Mouse (Mus musculus) spleen, postnatal 36 days (tissue): ENCODE measurements around the gene Dhrs11.

Experiments
- DNase-seq, 2 experiments: peaks; one replicate each; pipeline ENCODE4 v3.0.0; 2022; ENCODE audit warnings: low spot score in 2 of 2, mixed read lengths in 1 of 2

Dhrs11 gene

DNA sequence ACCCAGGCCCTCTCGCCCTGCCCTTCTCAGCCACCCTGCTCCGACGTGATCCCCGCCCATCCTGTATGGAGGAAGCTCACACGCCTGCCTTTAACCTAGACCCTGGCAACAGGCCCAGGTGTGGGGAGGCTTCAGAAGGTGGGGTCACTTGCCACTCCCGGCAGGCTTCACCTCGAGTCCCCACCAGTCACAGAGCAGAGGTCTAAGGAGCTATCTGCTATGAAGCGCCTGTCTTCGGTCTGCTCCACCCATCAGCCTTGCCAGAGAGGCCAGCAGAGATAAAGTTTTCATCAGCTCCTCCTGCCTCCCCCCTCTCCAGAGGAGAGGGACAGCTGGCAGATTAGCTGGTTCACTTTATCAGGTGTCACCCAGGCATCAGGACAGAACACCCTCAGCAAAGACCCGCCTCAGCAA lies 5.3 kb downstream of the Dhrs11 start:
- peak; percentile 77 to 89 for DNase-seq

DNA sequence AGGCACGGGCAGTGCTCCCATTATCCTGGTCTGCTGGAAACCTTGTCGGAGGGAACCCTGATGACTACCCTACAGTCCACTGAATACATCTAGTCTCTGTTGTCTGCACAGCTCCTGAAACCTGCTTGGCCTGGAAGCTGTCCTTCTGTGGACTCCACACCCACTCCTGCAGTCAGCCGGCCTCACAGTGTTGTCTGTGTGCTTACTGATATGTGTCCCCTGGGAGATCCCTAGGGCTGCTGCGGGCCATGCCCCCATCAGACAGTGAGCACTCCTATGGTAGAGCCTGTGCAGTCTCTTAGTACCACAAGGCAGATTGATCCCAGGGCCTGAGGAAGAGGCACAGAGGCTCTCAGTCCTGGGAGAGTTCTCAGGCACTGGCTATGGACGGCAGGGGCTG lies 6.3 kb downstream of the Dhrs11 start:
- DNase-seq, result peak in 1 of 2 experiments; percentile 54

DNA sequence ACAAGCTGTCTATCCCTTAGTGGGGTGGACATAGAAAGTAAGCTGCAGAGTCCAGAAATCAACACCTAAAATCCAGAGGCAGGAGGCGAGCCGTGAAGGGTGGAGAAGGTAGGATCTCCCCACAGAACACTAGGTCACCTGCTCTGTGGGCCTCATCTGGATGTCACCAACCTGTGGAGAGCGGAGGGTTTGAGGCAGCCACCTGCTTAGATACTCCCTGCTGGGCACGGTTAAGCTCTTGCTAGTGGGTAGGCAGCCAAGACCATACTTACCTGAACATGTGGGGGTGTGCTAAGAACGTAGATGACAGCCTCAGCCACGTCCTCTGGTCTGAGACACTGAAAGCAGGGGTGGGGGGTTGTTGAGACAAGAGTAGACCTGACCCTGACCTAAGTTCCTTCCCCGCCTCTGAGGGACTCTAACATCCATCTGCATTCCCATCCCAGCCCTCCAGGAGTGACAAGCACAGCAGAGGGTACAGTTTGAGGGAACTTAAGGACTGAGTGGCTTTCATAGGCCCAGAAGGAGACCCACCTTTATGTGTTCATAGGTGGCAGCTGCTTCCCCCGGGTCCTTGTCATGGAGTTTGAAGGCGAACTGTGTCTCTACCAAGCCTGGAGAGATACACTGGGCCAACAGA lies 7.5 kb downstream of the Dhrs11 start:
- DNase-seq, result no peak

DNA sequence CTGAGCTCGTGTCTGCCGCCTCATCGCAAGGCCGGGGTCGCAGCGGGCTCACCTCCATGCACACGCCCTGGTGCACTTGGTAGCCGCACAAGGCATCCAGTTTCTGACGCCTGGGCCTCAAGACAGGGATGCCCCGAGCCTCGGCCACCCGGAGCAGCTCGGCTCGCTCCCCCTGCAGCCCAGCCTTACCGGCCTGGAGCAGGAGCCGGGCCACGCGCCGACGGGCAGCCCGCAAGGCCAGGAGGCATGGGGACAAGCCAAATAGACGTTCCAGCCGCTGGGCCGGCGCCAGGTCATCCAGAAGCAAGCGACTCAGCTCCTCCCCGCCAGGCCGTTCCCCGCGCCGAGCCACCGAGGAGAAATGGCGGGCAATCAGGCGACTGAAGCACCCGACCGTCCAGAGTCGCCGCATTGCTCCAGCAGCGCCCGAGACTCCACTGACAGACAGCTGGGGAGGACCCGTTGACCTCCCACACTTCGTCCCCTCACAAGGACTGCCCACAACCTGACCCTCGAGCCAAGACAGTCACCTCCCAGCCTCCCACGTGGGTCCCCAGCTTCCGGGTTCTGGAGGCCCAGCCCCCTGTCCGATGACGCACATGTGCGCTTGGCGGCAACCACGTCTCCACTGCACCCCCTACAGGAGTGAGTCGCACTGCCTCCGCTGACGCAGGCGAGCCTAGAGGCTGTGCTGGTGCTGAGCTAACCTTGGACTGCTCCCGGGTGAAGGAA lies 9.7 kb downstream of the Dhrs11 start, which contains the start of gene Mrm1:
Gene Mrm1 (minus strand): TSS at position 555 of the 732 bp plus-strand sequence.
- DNase-seq, result peak; percentile 95

DNA sequence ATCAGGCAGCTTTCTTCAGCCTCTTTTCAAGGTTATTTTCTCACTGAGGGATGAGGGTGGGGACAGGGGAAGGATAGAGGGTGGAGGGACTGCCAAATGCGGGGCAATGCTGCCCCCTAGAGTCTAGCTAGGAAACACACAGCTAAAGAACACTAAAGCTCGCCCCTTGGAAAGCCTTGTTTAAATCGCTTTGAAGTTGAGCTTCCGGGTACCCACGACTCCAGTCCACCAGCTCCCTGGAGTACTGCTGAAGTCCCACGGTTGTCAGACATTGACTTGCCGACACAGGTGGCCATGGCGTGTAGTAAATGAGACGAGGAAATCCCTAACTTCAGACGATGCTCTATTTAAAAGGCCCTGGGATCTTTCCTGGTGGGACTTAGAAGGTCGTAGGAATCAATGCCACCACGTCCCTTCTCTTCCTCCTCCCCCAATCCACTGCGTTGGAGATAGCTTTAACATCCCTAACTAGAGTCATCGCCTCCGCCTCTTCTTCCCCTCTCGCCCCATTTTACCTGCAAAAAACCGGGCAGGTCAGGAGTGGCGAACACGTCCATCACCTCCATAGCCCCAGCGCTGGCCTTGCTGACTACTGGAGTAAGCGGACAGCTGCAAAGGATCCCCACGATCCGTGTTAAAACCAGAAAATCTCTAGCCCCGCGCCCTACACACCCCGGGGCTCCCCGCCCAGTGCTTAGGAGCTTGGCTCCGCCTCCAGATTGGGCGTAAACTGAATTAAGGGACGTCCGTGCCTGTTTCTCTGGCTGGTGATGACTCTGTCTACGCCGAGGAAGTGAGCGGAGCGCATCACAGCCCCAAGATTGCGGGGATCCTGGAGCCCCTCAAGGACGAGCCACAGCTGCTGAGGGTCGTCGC lies 10.5 kb downstream of the Dhrs11 start:
- DNase-seq, result peak; percentile 87 to 90

- DNase-seq, result no peak
These were observed 11.4 kb downstream of the Dhrs11 start for GRCm38 (mm10) chr11:84817362-84817761.

DNA sequence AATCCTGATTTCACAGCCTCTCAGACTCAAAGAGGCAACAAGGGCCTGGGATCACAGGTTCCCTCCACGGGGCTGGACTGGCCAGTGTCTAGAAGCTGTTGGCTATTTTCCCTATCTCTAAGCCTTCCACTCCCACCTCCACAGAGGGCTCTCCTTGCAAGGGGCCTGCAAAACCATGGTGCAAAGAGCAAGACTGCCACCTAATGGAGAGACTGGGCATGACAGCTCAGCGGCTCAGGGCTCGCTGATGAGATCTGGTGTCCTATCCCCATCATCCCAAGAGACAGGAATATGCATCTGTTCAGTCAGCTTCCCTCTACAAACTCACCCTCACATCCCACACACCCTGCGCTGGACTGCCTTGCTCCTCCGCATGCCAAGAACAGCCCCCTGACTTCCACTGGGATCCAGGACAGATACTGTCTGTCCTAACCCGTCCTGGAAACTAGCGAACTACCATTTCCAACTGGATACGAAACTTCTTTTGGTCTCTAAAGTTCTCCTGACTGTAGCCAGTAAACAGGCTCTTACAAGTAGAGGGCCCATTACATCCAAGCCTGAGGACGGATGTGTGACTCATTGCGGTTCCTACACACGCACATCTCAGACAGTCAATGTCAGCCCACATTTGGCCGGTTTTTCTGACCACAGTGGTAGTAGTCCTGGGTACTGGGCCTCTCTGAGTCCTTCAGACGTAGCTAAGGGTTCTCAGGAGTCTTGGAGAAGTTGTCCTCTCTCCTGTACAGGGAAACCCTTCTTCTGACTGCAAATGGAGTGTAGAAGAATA lies 14.9 kb downstream of the Dhrs11 start:
- DNase-seq, result peak; percentile 38 to 46

GRCm38 (mm10) chr11:84804373-84804772 lies 24.4 kb downstream of the Dhrs11 start:
- no peak for DNase-seq

DNA sequence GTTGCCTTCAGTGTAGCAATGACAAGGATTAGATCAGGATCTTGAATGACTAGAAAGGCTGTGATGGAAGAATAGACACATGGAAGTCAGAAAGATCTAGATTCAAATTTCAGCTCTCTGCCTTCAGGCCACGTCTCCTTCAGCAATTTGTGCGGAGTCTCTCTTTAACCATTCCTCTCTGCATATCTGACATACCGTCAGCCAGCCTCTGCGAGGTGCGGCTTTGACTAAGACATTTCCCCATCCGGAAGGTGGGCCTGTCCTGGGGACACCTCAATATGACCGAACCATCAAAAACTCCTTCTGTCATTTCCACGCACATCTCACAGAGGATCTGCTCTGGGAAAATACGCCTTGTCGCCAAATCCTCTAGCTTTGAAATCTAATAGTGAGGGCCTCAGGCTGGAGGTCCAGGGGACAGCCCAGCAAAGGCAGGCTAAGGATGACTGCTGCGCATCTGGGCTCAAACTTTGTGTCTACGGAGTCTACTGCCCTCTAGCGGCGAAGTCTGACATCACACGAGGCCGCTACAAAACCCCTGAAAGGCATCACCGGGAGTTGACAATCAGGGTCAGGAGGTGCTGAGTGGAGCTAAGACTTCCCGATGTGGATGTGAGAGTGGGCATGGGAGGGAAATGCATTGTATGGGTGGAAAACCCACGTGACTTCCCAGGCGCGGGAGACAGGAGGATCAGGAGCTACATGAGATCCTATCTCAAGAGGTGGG lies 31.0 kb downstream of the Dhrs11 start:
- peak; percentile 25 to 39 for DNase-seq

- DNase-seq, result no peak
These were observed 31.8 kb downstream of the Dhrs11 start for GRCm38 (mm10) chr11:84797026-84797425.

DNA sequence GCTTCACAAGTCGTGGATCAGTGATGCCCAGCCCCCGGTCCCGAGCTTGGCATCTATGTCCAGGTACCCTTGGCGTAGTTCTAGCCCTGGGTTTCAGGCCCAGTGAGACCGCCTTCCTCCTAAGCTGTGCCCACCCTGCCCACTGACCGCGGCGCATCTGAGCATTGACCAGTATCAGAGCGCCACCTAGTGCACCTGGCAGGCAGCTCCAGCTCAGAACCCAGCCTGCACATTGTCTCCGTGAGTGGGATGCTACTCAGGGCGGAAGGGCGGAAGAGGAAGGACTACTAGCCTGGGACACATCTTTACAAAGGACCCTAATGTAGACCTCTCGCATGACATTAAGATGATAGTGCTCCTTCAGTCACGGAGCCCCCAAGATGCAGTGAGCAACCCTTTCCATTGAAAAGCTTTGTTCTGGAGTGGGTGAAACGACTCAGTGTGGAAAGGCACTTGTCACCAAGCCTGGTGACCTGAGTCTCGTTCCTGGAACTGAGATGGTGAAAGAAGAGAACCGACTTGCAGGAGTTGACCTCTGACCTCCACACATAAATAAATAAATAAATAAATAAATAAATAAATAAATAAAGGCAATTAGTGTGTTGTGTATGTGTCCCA lies 34.2 kb downstream of the Dhrs11 start:
- DNase-seq, result peak; percentile 21 to 30

GRCm38 (mm10) chr11:84793545-84793944 lies 35.2 kb downstream of the Dhrs11 start:
- DNase-seq, result no peak

- DNase-seq, result no peak
These were observed 38.4 kb downstream of the Dhrs11 start for GRCm38 (mm10) chr11:84790383-84790782.

DNA sequence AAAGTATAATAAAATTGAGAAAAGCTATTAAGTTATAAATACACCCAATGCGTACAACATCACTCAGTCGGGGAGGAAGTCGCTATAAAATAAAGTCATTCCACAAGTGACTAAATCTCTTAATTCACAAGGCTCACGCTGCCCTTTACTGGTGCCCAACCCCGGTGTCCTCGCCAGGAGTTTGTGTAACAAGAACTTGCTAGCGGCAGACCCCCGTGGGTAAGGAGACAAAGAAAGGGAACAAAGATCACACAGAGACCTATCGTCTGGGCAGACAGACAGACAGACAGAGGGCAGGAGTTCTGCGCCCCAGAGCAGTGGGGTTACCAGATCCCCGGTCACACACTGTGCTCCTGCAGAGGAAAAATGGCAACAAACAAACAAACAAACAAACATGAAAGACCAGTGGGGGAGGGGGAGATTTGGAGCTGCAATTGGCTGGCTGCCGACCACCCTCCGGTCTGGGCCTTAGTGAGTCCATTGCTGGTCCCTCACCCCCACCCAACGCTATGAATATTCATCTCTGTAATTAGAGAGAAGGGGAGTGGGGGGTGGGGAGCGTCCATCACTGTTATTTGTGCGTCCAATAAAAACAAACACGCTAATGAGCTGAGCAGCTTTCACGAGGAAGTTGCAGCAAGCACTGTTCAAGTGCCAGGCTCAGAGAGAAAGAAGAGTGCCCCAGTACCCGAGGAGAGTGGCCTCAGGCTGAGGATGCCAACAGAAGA lies 48.5 kb downstream of the Dhrs11 start:
- no peak for DNase-seq

DNA sequence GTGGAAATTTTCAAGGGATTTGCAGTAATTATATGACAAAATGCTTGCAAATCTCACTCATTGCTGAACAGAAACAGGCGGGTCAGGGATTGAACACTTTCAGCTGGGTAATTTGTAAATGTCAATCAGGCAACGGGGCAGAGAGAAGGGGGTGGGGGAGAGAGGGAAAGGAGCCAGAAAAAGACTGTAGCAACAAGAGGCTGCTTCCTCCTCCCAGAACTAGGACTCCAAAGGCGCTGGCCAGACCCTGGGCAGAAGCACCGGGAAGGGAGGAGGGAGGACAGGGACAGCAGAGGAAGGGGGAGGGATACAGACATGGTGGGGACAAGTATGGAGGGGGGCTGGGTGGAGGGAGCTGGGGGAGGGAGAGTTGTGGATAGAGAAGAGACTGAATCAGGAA lies 53.2 kb downstream of the Dhrs11 start:
- DNase-seq, result no peak

DNA sequence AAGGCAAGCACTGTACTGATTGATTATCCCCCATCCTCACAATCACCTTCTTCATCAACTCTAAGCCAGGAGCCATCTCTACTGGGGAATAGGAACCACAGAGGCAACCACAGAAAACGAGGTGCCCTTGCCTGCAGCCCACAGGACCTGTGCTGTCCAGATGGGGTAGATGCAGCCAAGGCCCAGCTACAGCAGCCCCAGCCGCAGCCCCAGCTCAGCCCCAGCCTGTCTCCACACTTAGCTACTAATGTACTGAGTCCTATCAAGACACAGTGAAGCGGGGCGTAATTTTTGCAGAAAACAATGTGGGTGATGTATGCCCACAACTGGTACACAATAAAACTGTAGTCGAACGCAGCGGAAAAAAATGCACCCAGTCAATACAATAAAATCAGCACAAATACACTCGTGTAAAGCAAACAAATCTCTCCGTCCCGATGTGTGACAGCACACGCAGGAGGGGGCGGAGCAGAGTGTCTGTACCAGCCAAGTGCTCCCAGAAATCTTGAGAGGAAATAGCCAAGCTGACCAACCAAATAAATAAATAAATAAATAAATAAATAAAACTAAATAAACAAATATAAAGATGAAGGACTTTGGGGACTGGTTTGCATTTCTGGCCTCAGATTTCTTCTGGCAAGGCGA lies 53.8 kb downstream of the Dhrs11 start:
- DNase-seq, result no peak
